Mouse (Mus musculus) retina, postnatal 7 days (tissue): Measurements from ENCODE around the gene 6030408B16Rik.

Experiments
- DNase-seq: peaks from one replicate; pipeline ENCODE4 v3.0.0-alpha.2; 2012; ENCODE audit warnings: low read depth, low spot score

6030408B16Rik gene

GRCm38 (mm10) chr15:101297988-101298387 lies 5.0 kb downstream of the 6030408B16Rik start:
- DNase-seq = no peak

GRCm38 (mm10) chr15:101298550-101298949 lies 5.5 kb downstream of the 6030408B16Rik start:
- no peak for DNase-seq

GRCm38 (mm10) chr15:101299480-101299960 lies 6.5 kb downstream of the 6030408B16Rik start:
- DNase-seq = no peak

- no peak for DNase-seq
Observed at GRCm38 (mm10) chr15:101300128-101300527, 7.1 kb downstream of the 6030408B16Rik start.

- no peak for DNase-seq
Observed at GRCm38 (mm10) chr15:101302201-101302600, 9.2 kb downstream of the 6030408B16Rik start.

- DNase-seq = no peak
Observed at GRCm38 (mm10) chr15:101303830-101304229, 10.8 kb downstream of the 6030408B16Rik start.

GRCm38 (mm10) chr15:101306459-101306858 lies 13.4 kb downstream of the 6030408B16Rik start:
- no peak for DNase-seq

- DNase-seq = no peak
Observed at GRCm38 (mm10) chr15:101308440-101309348, 15.7 kb downstream of the 6030408B16Rik start.

- no peak for DNase-seq
Observed at GRCm38 (mm10) chr15:101309493-101309892, 16.5 kb downstream of the 6030408B16Rik start.

- DNase-seq = no peak
Observed at GRCm38 (mm10) chr15:101311087-101311770, 18.2 kb downstream of the 6030408B16Rik start.

- no peak for DNase-seq
Observed at GRCm38 (mm10) chr15:101312006-101312405, 19.0 kb downstream of the 6030408B16Rik start.

GRCm38 (mm10) chr15:101315378-101315777 lies 22.4 kb downstream of the 6030408B16Rik start:
- no peak for DNase-seq

GRCm38 (mm10) chr15:101315832-101316231 lies 22.8 kb downstream of the 6030408B16Rik start:
- DNase-seq = peak; percentile 64

GRCm38 (mm10) chr15:101316279-101316912 lies 23.4 kb downstream of the 6030408B16Rik start:
- DNase-seq = no peak

- DNase-seq = no peak
Observed at GRCm38 (mm10) chr15:101316913-101317813, 24.2 kb downstream of the 6030408B16Rik start.

- DNase-seq = no peak
Observed at GRCm38 (mm10) chr15:101317814-101318500, 24.9 kb downstream of the 6030408B16Rik start.

GRCm38 (mm10) chr15:101318889-101319765 lies 26.1 kb downstream of the 6030408B16Rik start:
- no peak for DNase-seq

GRCm38 (mm10) chr15:101320010-101320617 lies 27.1 kb downstream of the 6030408B16Rik start:
- DNase-seq = no peak

- no peak for DNase-seq
Observed at GRCm38 (mm10) chr15:101320618-101321041, 27.6 kb downstream of the 6030408B16Rik start.
